Mouse (Mus musculus) cerebral cortex, adult 2 months (tissue): ENCODE results near the gene Gm12216.

Experiments
- WGBS: fragments of 180-500 bp; shearing (Covaris S2); methylation state at CpG from one replicate; pipeline ENCODE4 v1.1.7; 2018; 5-methylcytosine and 5-hydroxymethylcytosine counted together

Gene Gm12216

DNA sequence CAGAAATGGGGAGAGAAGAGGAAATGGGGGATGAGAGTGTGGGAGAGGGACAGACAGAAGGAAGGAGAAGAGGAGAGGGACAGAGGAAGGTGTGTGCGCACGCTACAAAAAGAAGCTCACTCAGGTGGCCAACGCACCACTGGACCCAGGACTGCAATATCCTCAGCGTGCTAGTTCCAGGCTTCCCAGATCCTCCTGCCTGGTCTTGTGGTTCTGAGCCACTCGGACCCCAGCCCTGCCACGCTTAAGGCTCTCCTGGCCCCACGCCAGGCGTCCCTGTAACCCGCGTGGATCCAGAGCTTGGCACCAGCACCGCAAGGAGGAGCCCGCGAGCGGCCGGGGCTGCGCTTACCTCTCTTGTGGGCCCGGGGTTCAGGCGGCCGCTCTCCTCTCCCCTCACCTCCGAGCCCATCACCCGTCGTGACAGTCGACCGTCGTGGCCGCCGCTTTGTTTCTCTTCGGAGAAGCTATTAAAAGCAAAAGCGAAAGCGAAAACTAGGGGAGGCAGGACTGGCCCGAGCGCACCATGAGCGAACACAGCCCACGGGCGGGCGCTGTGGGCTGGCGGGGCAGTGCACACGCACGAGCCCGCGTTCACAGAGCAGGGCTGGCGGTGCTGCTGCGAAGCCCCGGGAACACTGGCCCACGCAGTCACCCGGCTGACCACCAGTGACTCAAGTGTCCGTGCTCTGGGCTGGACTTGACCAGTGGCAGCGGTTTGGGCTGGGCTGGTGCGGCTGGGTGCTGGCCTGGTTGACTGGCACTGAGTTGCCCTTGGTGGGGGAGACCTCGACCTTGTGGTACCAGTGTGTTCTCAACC lies at the start of gene Gm12216:
Gene Gm12216 (minus strand): TSS at position 496 of the 820 bp plus-strand sequence.
- WGBS: 7% methylated on average over 46 of the region's 50 CpGs

DNA sequence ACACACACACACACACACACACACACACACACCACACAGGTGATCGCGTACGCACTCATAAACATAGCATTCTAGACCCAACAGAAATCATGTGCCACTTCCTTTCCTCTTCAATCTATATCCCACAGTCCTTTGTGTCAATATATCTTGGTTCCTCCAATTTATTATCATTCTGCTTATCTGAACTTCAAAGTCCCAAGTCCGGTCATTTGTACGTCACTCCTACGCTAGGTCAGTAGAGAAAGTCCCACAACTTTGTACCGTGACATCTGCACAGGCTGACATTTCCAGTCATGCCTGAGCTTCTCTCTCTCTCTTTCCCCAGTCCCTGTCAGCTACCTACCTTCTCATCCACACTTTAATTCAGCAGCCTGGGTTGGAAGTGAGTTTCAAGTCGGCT lies 49.6 kb upstream of the Gm12216 start:
- 95% methylated on average over 8 of the region's 8 CpGs for WGBS

DNA sequence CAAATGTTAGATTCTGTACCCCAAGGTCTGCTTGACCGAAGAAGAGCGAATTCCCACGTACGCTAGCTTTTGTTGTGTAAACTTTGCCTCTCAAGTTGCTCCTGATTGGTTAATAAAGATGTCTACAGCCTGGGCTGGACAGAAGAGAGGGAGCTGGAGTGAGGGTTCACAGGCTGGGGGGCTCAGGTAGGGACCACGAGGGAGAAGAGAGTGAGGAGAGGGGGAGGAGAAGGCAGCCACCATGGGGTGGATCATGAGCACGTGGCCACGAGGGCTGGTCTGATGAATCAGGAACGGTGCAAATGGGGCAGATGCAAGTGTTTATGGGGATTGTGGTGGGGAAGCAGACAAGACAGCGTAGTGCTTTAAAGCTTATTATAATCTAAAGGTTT lies 45.5 kb upstream of the Gm12216 start:
- WGBS: 89% methylated on average over 9 of the region's 9 CpGs

DNA sequence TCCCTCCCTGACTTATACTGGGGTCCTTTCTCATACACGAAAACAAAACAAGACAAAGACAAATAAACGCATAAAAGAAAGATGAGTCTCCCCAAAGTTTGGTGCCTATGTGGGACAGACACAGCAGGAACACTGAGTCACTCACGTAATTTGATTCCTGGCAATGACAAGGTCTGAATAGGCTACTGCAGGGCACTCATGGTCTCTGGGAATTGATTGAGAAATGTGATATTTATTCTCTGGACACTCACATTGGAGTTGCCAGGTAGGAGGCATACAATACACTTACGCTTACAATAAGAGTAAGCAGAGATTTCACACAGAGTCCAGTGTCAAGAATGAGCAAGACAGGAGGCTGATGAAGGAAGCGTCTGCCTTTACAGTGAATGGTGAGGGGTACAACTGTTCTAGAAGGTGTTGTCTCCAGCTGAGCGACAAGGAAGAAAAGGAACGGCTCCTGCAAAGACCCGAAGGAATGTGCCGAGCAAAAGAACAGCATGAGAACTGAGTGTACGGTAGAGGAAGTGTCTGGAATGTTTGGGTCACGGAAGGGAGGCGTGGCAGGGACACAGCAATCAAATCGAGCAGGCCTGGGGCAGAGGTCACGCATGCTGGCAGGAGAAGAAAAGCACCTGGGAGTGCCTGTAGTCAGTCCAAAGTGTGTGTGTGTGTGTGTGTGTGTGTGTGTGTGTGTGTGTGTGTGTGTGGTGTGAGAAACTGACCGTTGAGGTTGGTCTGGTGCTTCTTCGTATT lies 44.9 kb upstream of the Gm12216 start:
- WGBS: 67% methylated on average over 16 of the region's 16 CpGs

DNA sequence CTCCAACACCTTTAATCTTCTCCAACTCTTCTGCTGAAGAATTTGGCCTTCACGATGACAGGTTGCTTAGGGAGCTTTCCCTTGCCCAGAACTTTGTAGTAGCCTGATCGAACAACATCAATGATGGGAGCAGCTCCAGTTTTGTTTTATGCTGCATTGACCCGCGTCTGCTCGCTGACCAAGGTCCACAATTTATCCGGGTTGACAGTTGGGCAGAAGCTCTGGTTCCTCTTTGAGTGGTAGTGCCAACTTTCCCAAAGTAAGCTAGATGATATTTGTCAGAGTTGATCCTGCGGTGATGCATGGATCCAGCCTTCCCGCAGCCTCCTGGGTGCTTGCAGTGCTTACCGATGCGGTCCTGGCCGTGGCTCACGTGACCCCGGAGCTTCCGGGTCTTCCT lies 43.7 kb upstream of the Gm12216 start:
- 94% methylated on average over 14 of the region's 14 CpGs for WGBS

DNA sequence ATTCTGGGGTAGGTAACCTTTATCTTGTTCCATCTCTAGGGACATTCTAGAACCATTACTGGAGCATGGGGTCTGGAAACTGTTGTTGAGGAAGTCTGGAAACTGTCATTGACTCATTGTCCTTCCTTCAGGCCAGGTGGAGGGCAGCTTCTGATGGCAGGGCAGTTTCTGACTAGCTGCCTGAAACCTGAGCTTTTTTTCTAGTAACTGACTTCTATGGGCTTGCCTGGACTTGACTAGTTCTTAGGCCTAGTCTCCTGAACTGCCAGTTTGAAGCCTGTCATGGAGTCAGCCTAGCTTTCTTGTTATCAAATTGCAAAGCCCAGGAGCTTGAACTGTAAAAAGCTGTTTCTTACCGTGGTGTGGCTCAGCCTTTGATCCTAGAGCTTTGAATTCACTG lies 41.9 kb upstream of the Gm12216 start:
- 86% methylated on average over 1 of the region's 1 CpGs for WGBS

DNA sequence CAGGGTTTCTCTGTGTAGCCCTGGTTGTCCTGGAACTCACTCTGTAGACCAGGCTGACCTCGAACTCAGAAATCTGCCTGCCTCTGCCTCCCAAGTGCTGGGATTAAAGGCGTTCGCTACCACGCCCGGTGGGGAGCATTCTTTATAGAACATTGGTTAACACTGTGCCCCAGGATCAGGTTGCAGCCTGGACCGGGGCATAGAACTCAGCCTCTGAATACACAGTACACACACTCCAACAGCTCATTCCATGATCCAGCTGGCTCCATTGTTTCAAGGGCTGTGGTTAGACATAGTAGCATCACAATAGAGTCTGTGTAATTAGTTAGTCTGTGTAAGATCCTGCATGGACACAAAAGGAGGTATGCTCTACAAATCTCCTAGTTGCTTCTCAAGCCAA lies 40.9 kb upstream of the Gm12216 start:
- 87% methylated on average over 6 of the region's 6 CpGs for WGBS

DNA sequence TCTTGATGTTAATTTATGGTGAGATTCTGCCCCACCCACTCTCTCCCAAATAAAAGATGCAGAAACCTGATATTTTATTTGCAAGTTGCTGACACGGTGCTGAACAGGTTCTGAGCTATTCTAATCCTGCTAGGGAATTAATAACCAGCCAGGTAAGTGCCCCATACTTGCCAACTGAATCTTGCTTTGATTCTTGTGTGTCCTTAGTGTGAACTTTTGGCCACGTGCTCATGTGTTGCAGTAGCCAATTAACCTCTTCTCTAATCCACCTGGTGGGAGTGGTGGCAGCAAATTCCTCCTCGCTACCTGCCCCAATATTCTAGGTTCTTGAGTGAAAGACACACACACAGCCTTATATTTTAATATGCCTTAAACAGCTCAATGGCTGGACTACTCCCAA lies 39.9 kb upstream of the Gm12216 start:
- 71% methylated on average over 3 of the region's 3 CpGs for WGBS

DNA sequence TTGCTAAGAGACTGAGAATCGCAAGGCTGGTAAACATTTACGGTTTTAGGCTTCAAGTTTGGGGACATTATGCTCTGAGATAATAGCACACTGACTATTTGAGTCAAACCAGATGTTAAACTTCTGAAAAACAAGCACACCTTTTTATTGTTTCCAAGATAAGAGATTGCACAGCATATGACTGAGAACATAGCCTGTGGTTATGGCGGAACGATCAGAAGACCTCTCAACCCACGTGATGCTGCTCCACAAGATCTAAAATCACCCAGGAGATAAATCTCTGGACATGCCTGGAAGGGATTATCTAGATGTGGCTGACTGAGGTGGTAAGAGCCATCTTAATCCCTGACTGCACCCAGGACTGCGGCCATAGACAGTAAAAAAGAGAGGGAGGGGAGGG lies 37.9 kb upstream of the Gm12216 start:
- 82% methylated on average over 6 of the region's 6 CpGs for WGBS

DNA sequence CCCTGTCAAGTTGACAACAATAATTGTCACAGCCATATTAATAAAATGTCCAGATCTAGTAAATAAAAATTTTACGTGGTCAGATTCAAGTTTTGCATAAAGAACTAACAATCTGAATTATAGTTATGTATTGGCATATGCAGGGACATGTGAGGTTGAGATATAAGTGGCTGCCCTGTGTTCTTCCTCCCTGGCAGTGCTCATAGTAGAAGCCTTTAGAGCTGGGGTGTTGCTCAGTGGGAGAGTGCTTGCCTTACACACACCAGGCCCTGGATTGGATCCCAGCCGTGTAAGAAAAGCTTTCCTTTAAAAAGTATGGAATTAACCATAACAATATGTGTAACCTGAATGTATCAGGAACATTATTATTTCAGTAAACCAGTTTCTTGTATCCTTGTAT lies 34.4 kb upstream of the Gm12216 start:
- 73% methylated on average over 2 of the region's 2 CpGs for WGBS

DNA sequence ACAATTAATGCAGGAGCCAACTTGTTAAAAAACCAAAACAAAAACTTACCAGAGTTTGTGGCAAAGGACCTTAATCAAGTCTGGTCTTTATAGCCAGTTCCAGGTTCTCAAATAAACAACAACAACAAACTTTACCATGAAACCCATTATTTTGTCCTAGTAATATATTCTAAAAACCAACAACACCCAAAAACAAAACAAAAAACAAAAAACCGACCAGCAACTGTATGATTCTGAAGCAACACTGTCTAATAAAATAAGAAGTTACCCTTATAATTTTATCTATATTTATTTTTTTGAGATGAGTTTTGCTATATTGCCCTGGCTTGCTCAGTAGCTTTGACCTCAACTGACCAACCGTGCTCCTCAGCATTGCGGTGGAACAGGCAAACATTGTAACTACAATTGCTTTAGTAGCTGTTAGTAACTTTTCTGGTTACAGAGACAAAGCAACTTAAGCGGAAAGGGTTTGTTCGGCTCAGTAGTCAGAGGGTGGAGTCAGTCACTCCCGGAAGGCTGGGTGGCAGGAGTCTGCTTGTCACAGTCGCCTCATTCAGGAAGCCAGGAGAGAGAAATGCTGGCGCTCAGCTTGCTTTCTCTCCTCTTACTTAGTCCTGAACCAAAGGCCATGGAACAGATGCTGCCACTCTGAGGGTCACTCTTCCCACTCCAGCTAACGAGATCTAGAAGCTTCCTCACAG lies 33.8 kb upstream of the Gm12216 start:
- WGBS: 53% methylated on average over 9 of the region's 9 CpGs

DNA sequence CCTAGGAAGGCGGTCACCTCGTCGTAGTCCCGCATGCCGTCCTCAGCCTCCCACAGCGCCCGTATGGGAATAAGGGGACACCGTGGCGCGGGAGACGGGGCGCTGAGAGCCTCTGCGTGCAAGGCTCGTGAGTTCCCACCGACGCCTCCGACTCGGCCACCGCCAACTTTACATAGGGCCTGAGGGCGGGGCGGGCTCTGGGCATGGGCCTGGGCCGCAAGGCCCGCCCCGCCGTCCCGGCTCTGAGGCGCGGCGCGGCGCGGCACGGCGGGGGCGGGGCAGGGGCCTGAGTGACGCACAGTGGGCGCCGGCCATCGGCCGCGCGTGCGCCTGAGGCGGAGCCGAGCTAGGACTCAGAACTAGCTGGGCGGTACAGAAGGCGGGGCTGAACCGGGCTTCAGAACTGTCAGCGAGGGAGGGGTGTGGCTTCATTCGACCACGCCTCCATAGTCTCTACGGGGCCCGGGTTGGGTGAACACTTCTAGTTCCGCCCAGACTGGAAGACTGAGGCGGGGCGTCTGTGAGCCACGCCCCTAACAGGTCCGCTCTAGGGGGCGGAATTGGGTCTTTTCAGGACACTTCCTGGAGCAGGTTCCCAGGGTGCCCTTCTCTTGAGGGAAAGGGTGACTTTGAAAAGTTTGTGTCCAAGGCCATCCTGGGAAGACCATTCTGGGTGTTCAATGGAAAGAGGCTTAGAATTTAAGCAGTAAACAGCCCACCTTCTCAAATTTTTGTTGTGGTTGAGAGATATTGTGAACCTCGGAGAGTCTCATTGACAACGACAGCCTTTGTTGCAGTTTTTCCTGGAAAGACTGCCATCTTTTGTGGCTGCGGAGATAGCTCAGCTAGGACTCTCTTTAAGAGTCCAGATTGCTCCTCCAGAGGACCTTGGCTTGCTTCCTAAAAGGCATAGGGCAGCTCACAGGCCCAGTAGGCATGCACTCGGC lies 32.7 kb upstream of the Gm12216 start, which contains the start of gene Slc22a5:
Gene Slc22a5 (minus strand): TSS at position 156 of the 947 bp plus-strand sequence.
- WGBS: under 1% methylated on average over 63 of the region's 63 CpGs

DNA sequence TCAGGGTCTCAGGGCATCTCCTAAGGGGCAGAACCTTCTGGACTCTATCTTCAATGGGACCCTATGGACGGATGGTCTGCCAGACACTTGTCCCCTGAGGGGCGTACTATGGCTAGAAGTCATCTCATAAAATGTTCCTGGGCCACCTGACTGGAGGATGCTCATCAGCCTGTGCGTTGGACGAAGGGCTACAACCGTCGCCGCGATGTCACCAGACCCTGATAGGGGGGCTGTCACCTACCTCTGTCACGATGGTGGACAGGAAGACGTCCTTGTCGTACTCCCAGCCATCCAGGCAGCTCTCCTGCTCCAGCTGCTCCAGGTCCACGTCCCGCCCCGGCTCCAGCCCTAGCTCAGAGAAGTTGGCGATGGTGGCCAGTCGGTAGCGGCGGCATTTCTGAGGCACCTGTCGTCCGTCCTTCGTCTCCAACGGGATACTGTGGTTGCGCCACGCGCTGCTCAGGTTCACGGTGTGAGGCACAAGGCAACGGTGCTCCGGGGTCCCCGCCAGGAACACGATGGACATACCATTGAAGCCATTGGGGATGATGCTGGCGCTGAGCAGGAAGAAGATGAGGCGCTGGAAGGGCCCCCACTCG lies 31.9 kb upstream of the Gm12216 start:
- 3% methylated on average over 33 of the region's 33 CpGs for WGBS

DNA sequence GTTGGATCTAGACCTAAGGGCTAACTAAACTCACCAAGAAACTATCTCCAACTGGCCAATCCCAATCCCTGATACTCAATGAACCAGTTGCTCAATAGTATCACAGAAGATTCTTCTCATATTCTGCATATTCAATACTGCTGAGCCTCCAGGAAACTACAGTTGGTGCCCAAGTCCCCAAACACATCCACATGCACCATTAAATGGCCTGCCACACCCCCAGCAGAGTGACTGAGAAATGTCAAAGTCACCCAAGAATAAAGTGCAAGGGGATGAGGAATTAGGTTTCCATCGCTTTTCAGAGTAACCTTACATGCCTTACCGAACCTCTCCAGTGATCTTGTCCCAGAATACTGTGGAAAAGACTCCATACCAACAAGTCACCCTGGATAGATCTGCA lies 31.2 kb upstream of the Gm12216 start:
- 90% methylated on average over 2 of the region's 2 CpGs for WGBS

DNA sequence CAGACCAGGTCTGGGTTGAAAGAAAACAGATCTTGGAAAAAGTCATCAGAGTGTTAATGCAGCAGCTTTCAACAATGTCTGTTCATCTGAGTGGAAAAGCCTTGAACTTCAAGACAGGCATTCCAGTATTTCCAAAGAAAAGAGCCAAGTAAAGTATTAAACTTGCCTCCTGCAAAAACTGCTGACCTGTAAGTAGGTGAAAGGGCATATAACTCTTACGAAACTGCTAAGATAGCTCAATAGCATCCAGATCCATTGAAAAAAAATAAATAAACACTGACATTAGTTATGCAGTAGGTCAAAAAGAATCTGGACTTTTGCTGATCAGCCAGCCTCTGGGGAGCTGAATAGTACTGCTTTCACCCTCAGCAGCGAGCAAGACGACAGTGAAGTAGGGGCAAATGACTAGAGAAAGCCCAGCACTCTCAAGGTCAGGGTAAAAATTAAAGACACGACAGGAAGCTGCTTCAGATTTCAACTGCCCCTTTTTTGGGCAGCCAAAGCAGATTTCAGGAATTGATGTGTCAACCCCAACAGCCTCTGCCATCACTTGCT lies 30.1 kb upstream of the Gm12216 start:
- 57% methylated on average over 4 of the region's 4 CpGs for WGBS

DNA sequence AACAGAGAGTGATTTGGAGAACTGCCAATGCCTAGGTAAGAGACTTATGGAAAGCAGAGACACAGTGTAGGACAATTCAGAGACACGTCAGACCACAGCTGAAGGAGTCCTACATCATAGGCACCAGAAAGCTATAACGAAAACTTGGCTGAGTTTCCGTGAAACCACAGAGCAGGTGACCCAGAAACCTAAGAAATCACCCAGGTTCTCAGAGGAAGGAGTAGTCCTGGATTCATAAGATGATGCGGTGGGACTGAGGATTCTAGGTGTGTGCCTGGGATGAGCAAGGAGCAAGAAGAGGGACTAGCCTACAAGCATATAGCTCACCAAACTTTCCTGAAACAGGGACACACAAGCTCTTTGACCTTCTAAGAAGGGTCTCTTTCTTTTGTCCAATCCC lies 29.2 kb upstream of the Gm12216 start:
- 93% methylated on average over 4 of the region's 4 CpGs for WGBS

DNA sequence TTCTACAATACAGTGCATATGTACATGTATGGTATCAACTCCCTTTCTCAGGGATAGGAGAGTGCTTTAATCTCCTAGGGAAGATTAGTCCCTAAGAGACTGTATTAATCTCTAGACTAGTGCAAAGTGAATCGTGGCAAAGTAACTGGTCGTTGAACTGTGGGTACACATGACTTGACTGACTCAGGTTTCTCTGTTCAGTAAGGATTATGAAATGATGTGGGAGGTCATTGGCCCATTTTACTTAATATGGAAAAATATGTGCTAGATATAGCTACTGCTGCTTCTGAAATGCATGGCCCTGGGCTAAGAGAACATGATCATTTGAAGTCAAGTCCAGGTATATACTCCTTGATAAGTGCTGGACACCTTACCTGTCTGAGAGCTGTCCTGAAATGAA lies 24.2 kb upstream of the Gm12216 start:
- 88% methylated on average over 2 of the region's 2 CpGs for WGBS

DNA sequence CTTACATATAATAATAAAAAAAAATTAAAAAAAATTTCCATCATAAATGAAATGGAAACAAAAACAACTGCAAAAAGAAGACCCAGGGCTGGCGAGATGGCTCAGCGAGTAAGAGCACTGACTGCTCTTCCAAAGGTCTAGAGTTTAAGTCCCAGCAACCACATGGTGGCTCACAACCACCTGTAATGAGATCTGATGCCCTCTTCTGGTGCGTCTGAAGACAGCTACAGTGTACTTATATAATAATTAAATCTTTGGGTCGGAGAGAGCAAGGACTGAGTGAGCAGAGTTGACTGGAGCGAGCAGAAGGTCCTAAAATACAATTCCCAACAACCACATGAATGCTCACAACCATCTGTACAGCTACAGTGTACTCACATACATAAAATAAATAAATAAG lies 19.0 kb upstream of the Gm12216 start:
- 91% methylated on average over 5 of the region's 5 CpGs for WGBS

DNA sequence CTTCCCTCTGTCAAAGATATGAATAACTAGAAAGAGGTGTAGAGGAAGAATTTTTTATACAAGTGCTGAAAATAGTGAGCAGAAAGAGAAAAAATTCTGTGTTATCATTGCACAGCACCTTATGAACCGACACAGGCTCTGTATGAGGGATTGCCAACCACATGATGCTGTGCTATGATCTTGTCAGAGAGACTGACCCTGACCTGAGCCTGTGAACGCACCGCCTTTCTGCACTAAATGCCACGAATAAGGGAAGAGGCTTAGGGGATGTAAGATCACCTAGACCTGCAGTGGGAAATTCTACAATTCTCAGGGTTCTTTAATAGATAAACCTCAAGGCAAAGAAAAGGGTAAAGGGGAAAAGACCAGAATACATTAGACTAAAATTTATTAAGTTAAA lies 17.4 kb upstream of the Gm12216 start:
- 93% methylated on average over 4 of the region's 4 CpGs for WGBS

DNA sequence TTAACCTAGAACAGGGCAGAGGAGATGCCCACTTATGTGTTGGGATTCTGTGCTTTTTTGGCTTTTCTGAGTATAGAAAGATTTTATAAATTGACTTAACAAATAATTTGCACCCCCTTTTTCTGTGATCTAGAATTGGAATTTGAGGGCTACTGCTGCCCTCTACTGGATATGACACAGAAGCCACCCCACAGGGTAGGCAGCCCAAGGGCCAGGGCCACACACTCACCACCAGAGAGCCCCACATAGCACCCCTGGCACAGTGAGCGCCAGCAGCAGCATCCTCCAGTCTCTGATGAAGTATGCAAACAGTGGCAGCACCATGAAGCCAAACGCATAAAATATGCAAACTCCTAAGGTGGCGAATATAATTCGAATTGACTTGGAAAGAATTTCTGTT lies 15.7 kb upstream of the Gm12216 start:
- WGBS: 60% methylated on average over 4 of the region's 4 CpGs
